Mouse (Mus musculus) liver, postnatal 0 days (tissue): Measurements from ENCODE around the gene Ptprb. TPM values are rescaled to one million over a fixed set of nuclear protein-coding genes. Genes with fewer than 3 reads are reported as not detected.

Source experiments
- ATAC-seq: fragments of 200-750 bp; cut with Nextera tagmentation; 2 replicates; pipeline ENCODE4 v1.8.0; 2017; ENCODE audit warnings: mild to moderate bottlenecking, moderate library complexity
- DNase-seq: peaks from one replicate; pipeline ENCODE4 v3.0.0-alpha.2; 2016
- H3K27ac ChIP-seq: fragments of 300-500 bp; sonication (generic); 2 replicates; pipeline ENCODE4 v1.5.1; 2014; ENCODE audit warnings: antibody characterized with exemption, moderate library complexity, mild to moderate bottlenecking, low read depth
- H3K27me3 ChIP-seq: fragments of 300-500 bp; sonication (generic); 2 replicates; pipeline ENCODE4 v1.6.1; 2014; ENCODE audit warnings: low read length, control low read depth, mixed read lengths; ENCODE audit not compliant: insufficient read depth
- H3K36me3 ChIP-seq: fragments of 300-500 bp; sonication (generic); replicated peaks from 2 replicates; pipeline ENCODE4 v1.6.1; 2014; ENCODE audit warnings: mild to moderate bottlenecking, control low read depth, low read length, moderate library complexity, mixed read lengths; ENCODE audit not compliant: insufficient read depth
- H3K4me1 ChIP-seq: fragments of 300-500 bp; sonication (generic); 2 replicates; pipeline ENCODE4 v1.6.1; 2014; ENCODE audit warnings: antibody characterized with exemption, mild to moderate bottlenecking, control low read depth; ENCODE audit not compliant: insufficient read depth
- H3K4me2 ChIP-seq: fragments of 300-500 bp; sonication (generic); 2 replicates; pipeline ENCODE4 v1.6.1; 2014; ENCODE audit warnings: low read depth, mild to moderate bottlenecking, low read length, moderate library complexity, mixed read lengths
- H3K4me3 ChIP-seq: fragments of 300-500 bp; sonication (generic); 2 replicates; pipeline ENCODE4 v1.5.1; 2014; ENCODE audit warnings: low read depth, low read length
- H3K9ac ChIP-seq: fragments of 300-500 bp; sonication (generic); replicated peaks from 2 replicates; pipeline ENCODE4 v1.6.1; 2014; ENCODE audit warnings: mild to moderate bottlenecking, moderate library complexity
- H3K9me3 ChIP-seq: fragments of 300-500 bp; sonication (generic); 2 replicates; pipeline ENCODE4 v1.6.1; 2016; ENCODE audit warnings: mild to moderate bottlenecking, control low read depth, low read length, mixed read lengths
- CTCF ChIP-seq: sonication (generic); IDR thresholded peaks from 2 replicates; pipeline ENCODE4 v1.5.1; 2016; ENCODE audit warnings: antibody characterized with exemption, low read depth
- EP300 ChIP-seq: IDR thresholded peaks from 2 replicates; pipeline ENCODE4 v1.6.1; 2016; ENCODE audit warnings: antibody characterized with exemption, low read depth, mild to moderate bottlenecking
- WGBS: fragments of 180-500 bp; shearing (Covaris S2); extraction: QIAGEN DNeasy Blood & Tissue Kit; methylation state at CpG from one replicate; pipeline ENCODE4 v1.1.7; 2014; ENCODE audit not compliant: insufficient replicate concordance; 5-methylcytosine and 5-hydroxymethylcytosine counted together
- polyA plus RNA-seq: library from polyadenylated mRNA; unstranded; fragments of >200 nt; fragmentation: Nextera tagmentation; extraction: Ambion mirVana; gene quantifications from 2 replicates; pipeline ENCODE4 v1.2.1, GENCODE M21; 2015

Gene Ptprb
- polyA plus RNA-seq, 1 experiment from 2014 or later, result 3.1 TPM

- no peak for TF ChIP-seq CTCF
- TF ChIP-seq EP300, result no peak
- DNase-seq (no peak), ATAC-seq (no peak)
- Histone ChIP-seq H3K4me3 (no peak overlapping the region), H3K9ac (no peak overlapping the region), H3K27me3 (no peaks in the 10 kb centered on the region), H3K36me3 (no peaks in the 10 kb centered on the region), H3K27ac (no peak overlapping the region), H3K9me3 (no peaks in the 10 kb centered on the region), H3K4me1 (no peaks in the 10 kb centered on the region), H3K4me2 (no peak overlapping the region)
- 43% methylated on average over 5 of the region's 5 CpGs for whole genome bisulfite sequencing
Measured at GRCm38 (mm10) chr10:116416726-116417125, 141.4 kb downstream of the Ptprb start.

DNA sequence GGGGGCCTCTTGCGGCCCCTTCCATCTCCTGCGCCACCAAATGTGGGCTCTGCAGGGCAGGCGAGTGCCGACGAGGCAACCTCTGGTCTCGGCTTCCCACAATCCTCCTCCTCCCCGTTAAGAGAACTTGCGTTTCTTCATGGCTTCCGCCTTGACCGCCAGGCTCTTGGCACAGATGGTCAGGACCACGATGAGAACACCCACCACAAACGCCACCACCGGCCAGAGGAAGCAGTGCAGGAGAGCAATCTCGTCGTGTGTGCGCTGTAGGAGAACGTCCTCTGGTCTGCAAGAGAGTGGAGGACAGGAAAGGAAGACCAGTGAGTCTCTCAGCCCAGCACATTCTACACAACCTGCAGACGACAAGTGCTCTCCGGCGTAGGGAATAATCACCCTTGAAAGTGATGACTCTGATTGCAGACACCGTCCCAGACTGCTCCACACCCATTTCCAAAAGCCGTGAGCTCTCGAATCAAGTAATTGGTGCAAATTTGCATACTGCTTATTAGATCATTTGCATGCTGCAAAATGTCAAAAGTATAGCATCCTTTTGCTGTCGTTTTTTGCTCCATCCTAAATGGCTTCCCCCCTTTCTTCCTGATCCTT lies 142.9 kb downstream of the Ptprb start:
- Histone ChIP-seq H3K27ac (no peak overlapping the region), H3K9ac (no peak overlapping the region), H3K9me3 (no peaks in the 10 kb centered on the region), H3K4me2 (no peak overlapping the region), H3K36me3 (no peaks in the 10 kb centered on the region), H3K4me1 (no peaks in the 10 kb centered on the region), H3K4me3 (no peak overlapping the region), H3K27me3 (no peaks in the 10 kb centered on the region)
- DNase-seq, result no peak
- TF ChIP-seq CTCF (0 out of 2 replicates have a peak, but pooled peaks have one; percentile 10), EP300 (no peak)
- 65% methylated on average over 24 of the region's 24 CpGs for WGBS
- no peak for ATAC-seq

GRCm38 (mm10) chr10:116420976-116421375 lies 145.7 kb downstream of the Ptprb start:
- DNase-seq (no peak), ATAC-seq (no peak)
- H3K4me1 ChIP-seq, result no peaks in the 10 kb centered on the region
- H3K9ac ChIP-seq, result no peak overlapping the region
- no peak overlapping the region for H3K4me2 ChIP-seq
- WGBS, result 75% methylated on average over 6 of the region's 6 CpGs
- H3K27me3 ChIP-seq, result no peaks in the 10 kb centered on the region
- H3K36me3 ChIP-seq, result no peaks in the 10 kb centered on the region
- no peak overlapping the region for H3K4me3 ChIP-seq
- TF ChIP-seq CTCF (no peak), EP300 (no peak)
- no peak overlapping the region for H3K27ac ChIP-seq
- H3K9me3 ChIP-seq, result 0 out of 2 replicates have a peak, but pooled peaks cover 4% of the 10 kb centered on the region

DNA sequence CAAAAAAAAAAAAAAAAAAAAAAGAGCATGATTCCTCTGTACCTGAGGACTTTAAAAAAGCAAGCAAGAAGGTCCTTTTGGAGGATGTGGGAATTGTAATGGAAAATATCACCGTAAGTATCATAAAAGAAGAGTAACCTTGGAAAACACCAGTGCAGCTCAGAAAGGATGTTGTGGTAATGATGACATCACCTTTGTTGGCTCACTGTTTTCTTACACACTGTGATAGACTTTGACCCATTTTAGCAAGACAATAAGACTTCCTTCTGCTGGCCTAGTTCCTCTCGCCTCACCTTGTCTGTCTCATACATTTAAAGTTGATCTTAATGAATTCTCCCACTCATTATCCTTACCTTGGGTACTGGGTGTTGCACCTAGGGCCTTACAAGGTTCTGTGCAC lies 147.2 kb downstream of the Ptprb start:
- 0 out of 2 replicates have a peak, but pooled peaks cover 4% of the 10 kb centered on the region for H3K9me3 ChIP-seq
- H3K4me3 ChIP-seq, result no peak overlapping the region
- no peak for DNase-seq
- no peaks in the 10 kb centered on the region for H3K27me3 ChIP-seq
- H3K36me3 ChIP-seq, result no peaks in the 10 kb centered on the region
- TF ChIP-seq CTCF (no peak), EP300 (no peak)
- no peaks in the 10 kb centered on the region for H3K4me1 ChIP-seq
- 80% methylated on average over 2 of the region's 2 CpGs for WGBS
- H3K27ac ChIP-seq, result no peak overlapping the region
- H3K9ac ChIP-seq, result no peak overlapping the region
- no peak overlapping the region for H3K4me2 ChIP-seq
- ATAC-seq, result no peak

DNA sequence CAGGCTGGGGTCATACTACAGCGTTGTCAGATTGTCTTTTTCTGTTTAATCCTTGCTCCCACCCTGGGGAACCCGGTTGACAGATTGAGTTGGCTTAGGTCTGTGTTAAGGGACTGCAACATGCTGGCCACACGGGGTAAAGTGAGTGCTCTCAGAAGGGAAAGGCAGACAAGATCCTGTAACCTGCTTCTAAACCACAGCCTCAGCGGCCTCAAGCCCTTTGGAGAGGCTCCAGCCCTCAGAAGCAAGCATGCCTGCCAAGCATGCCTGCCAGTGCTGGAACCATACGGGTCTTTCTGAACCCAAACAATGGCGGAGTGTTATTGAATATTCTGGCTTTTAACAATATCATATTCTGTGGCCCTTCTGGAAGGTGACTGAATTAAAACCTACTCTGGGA lies 149.6 kb downstream of the Ptprb start:
- Histone ChIP-seq H3K36me3 (no peaks in the 10 kb centered on the region), H3K27ac (no peak overlapping the region), H3K4me1 (no peaks in the 10 kb centered on the region), H3K4me3 (no peak overlapping the region), H3K9me3 (peaks cover 4% of the 10 kb centered on the region; the same call in 1 of the 2 replicates), H3K27me3 (no peaks in the 10 kb centered on the region), H3K4me2 (no peak overlapping the region), H3K9ac (no peak overlapping the region)
- TF ChIP-seq CTCF, result no peak
- no peak for TF ChIP-seq EP300
- no peak for DNase-seq
- WGBS, result 78% methylated on average over 6 of the region's 6 CpGs
- no peak for ATAC-seq

DNA sequence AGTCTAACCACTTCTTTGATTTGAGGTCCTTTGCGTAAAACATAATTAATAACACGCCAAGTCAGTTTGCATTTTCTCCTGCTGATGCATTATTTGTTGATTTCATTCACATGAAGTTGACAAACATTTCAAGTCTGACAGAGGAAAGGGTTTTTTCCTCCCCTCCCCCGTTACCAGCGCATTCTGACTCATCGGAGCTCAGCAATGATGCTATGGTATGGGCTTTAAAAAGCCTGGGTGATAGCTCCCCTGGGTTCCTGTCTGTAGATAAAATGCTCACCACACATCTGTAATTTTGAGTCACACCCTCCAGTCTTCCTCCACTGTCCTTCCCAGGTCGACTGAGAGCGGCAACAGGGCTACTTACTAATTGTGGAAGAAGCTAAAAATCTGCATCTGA lies 150.9 kb downstream of the Ptprb start:
- H3K27me3 ChIP-seq, result no peaks in the 10 kb centered on the region
- H3K4me3 ChIP-seq, result no peak overlapping the region
- TF ChIP-seq EP300 (no peak), CTCF (no peak)
- ATAC-seq, result no peak
- H3K27ac ChIP-seq, result no peak overlapping the region
- H3K4me1 ChIP-seq, result no peaks in the 10 kb centered on the region
- DNase-seq, result no peak
- no peaks in the 10 kb centered on the region for H3K36me3 ChIP-seq
- H3K4me2 ChIP-seq, result no peak overlapping the region
- WGBS, result 72% methylated on average over 7 of the region's 7 CpGs
- H3K9ac ChIP-seq, result no peak overlapping the region
- peaks cover 4% of the 10 kb centered on the region; the same call in 1 of the 2 replicates for H3K9me3 ChIP-seq
